Mouse (Mus musculus) neural tube, embryonic 14.5 days (tissue): ENCODE results near the gene Ric8a. TPM values are rescaled to one million over a fixed set of nuclear protein-coding genes. Genes with fewer than 3 reads are reported as not detected.

Experiments used
- ATAC-seq: fragments of 200-750 bp; cut with Nextera tagmentation; 2 replicates; pipeline ENCODE4 v1.8.0; 2017; ENCODE audit warnings: low read depth, mild to moderate bottlenecking, moderate TSS enrichment, moderate library complexity
- H3K27ac ChIP-seq: fragments of 300-500 bp; sonication (generic); 2 replicates; pipeline ENCODE4 v1.5.1; 2014; ENCODE audit warnings: low read depth, mild to moderate bottlenecking, control low read depth, low read length, moderate library complexity, mixed read lengths
- H3K27me3 ChIP-seq: fragments of 300-500 bp; sonication (generic); 2 replicates; pipeline ENCODE4 v1.6.1; 2014; ENCODE audit warnings: low read length; ENCODE audit not compliant: control insufficient read depth, insufficient read depth
- H3K36me3 ChIP-seq: fragments of 300-500 bp; sonication (generic); 2 replicates; pipeline ENCODE4 v1.6.1; 2014; ENCODE audit warnings: low read length, mixed read lengths; ENCODE audit not compliant: control insufficient read depth, insufficient read depth
- H3K4me1 ChIP-seq: fragments of 300-500 bp; sonication (generic); 2 replicates; pipeline ENCODE4 v1.6.1; 2014; ENCODE audit warnings: low read length; ENCODE audit not compliant: control insufficient read depth, insufficient read depth
- H3K4me2 ChIP-seq: fragments of 300-500 bp; sonication (generic); 2 replicates; pipeline ENCODE4 v1.6.1; 2014; ENCODE audit warnings: mild to moderate bottlenecking, low read depth, low read length, control low read depth
- H3K4me3 ChIP-seq: fragments of 300-500 bp; sonication (generic); 2 replicates; pipeline ENCODE4 v1.5.1; 2014; ENCODE audit warnings: low read depth, low read length, control low read depth, mixed read lengths
- H3K9ac ChIP-seq: fragments of 300-500 bp; sonication (generic); replicated peaks from 2 replicates; pipeline ENCODE4 v1.6.1; 2014; ENCODE audit warnings: low read depth, mild to moderate bottlenecking, control low read depth, low read length, mixed read lengths
- H3K9me3 ChIP-seq: fragments of 300-500 bp; sonication (generic); 2 replicates; pipeline ENCODE4 v1.6.1; 2016; ENCODE audit warnings: low read length; ENCODE audit not compliant: control insufficient read depth
- WGBS: fragments of 180-500 bp; shearing (Covaris S2); extraction: QIAGEN DNeasy Blood & Tissue Kit; methylation state at CpG from one replicate; pipeline ENCODE4 v1.1.7; 2014; 5-methylcytosine and 5-hydroxymethylcytosine counted together
- polyA plus RNA-seq: library from polyadenylated mRNA; unstranded; fragments of >200 nt; fragmentation: Nextera tagmentation; extraction: Ambion mirVana; gene quantifications from 2 replicates; pipeline ENCODE4 v1.2.1, GENCODE M21; 2014

Ric8a gene
- polyA plus RNA-seq, 1 experiment from 2014 or later, result 89.4 TPM

GRCm38 (mm10) chr7:140843806-140844205, 13.0 kb upstream of the Ric8a start:
- no peaks in the 10 kb centered on the region for H3K4me1 ChIP-seq
- H3K9ac ChIP-seq, result no peak overlapping the region
- 84% methylated on average over 7 of the region's 7 CpGs for WGBS
- no peak overlapping the region for H3K4me3 ChIP-seq
- no peak overlapping the region for H3K4me2 ChIP-seq
- no peaks in the 10 kb centered on the region for H3K9me3 ChIP-seq
- H3K36me3 ChIP-seq, result no peaks in the 10 kb centered on the region
- no peak for ATAC-seq
- H3K27me3 ChIP-seq, result no peaks in the 10 kb centered on the region
- no peak overlapping the region for H3K27ac ChIP-seq

GRCm38 (mm10) chr7:140844905-140845665, 11.7 kb upstream of the Ric8a start, which contains the start of gene Scgb1c1:
Scgb1c1 (plus strand) TSS chr7:140845547.
- Histone ChIP-seq H3K4me1 (no peaks in the 10 kb centered on the region), H3K27ac (no peak within 1 kb of the TSS), H3K9me3 (no peaks in the 10 kb centered on the region), H3K9ac (no peak within 1 kb of the TSS), H3K4me2 (no peak within 1 kb of the TSS), H3K27me3 (no peaks in the 10 kb centered on the region), H3K4me3 (no peak within 1 kb of the TSS), H3K36me3 (no peaks in the 10 kb centered on the region)
- WGBS, result 36% methylated on average over 14 of the region's 14 CpGs
- peak; percentile 85 for ATAC-seq

GRCm38 (mm10) chr7:140845683-140846082, 11.1 kb upstream of the Ric8a start:
- Histone ChIP-seq H3K4me2 (no peak overlapping the region), H3K4me1 (no peaks in the 10 kb centered on the region), H3K27ac (no peak overlapping the region), H3K9me3 (no peaks in the 10 kb centered on the region), H3K4me3 (no peak overlapping the region), H3K9ac (no peak overlapping the region), H3K27me3 (no peaks in the 10 kb centered on the region), H3K36me3 (no peaks in the 10 kb centered on the region; the same call in 1 of the 2 replicates)
- WGBS, result 75% methylated on average over 4 of the region's 4 CpGs
- no peak for ATAC-seq

GRCm38 (mm10) chr7:140846676-140847075, 10.1 kb upstream of the Ric8a start:
- H3K27ac ChIP-seq, result no peak overlapping the region
- no peaks in the 10 kb centered on the region for H3K4me1 ChIP-seq
- H3K36me3 ChIP-seq, result no peaks in the 10 kb centered on the region; the same call in 1 of the 2 replicates
- H3K4me3 ChIP-seq, result no peak overlapping the region
- H3K9ac ChIP-seq, result no peak overlapping the region
- H3K27me3 ChIP-seq, result no peaks in the 10 kb centered on the region
- 85% methylated on average over 10 of the region's 10 CpGs for WGBS
- H3K4me2 ChIP-seq, result no peak overlapping the region
- ATAC-seq, result no peak
- no peaks in the 10 kb centered on the region for H3K9me3 ChIP-seq

GRCm38 (mm10) chr7:140847755-140848580, 8.8 kb upstream of the Ric8a start, which contains the start of gene Odf3:
Odf3 (plus strand) TSS chr7:140847805.
- Histone ChIP-seq H3K4me3 (no peak within 1 kb of the TSS), H3K36me3 (peaks cover 10% of the 10 kb centered on the region; the same call in 1 of the 2 replicates), H3K27me3 (no peaks in the 10 kb centered on the region), H3K9ac (no peak within 1 kb of the TSS), H3K4me2 (no peak within 1 kb of the TSS), H3K27ac (no peak within 1 kb of the TSS), H3K4me1 (no peaks in the 10 kb centered on the region), H3K9me3 (no peaks in the 10 kb centered on the region)
- no peak for ATAC-seq
- WGBS, result 68% methylated on average over 11 of the region's 11 CpGs

GRCm38 (mm10) chr7:140848591-140848990, 8.2 kb upstream of the Ric8a start:
- H3K9ac ChIP-seq, result no peak overlapping the region
- ATAC-seq, result no peak
- 89% methylated on average over 10 of the region's 10 CpGs for WGBS

GRCm38 (mm10) chr7:140851916-140852315, 4.8 kb upstream of the Ric8a start:
- H3K27me3 ChIP-seq, result no peaks in the 10 kb centered on the region
- 96% methylated on average over 4 of the region's 4 CpGs for WGBS
- no peak overlapping the region for H3K4me3 ChIP-seq
- no peak for ATAC-seq
- H3K27ac ChIP-seq, result no peak overlapping the region
- H3K4me2 ChIP-seq, result no peak overlapping the region
- H3K36me3 ChIP-seq, result peaks cover 26% of the 10 kb centered on the region
- peaks cover 9% of the 10 kb centered on the region for H3K4me1 ChIP-seq
- H3K9ac ChIP-seq, result no peak overlapping the region
- no peaks in the 10 kb centered on the region for H3K9me3 ChIP-seq

More at GRCm38 (mm10) chr7:140848591-140848990, 8.2 kb upstream of the Ric8a start:
- no peaks in the 10 kb centered on the region for H3K9me3 ChIP-seq
- H3K27ac ChIP-seq, result no peak overlapping the region
- H3K4me3 ChIP-seq, result no peak overlapping the region
- H3K4me2 ChIP-seq, result no peak overlapping the region
- H3K4me1 ChIP-seq, result no peaks in the 10 kb centered on the region
- H3K27me3 ChIP-seq, result no peaks in the 10 kb centered on the region
- H3K36me3 ChIP-seq, result peaks cover 17% of the 10 kb centered on the region

GRCm38 (mm10) chr7:140853386-140853785, 3.4 kb upstream of the Ric8a start:
- peaks cover 15% of the 10 kb centered on the region for H3K4me1 ChIP-seq
- WGBS, result 83% methylated on average over 9 of the region's 9 CpGs
- no peak for ATAC-seq
- H3K9ac ChIP-seq, result no peak overlapping the region
- H3K4me3 ChIP-seq, result no peak overlapping the region
- H3K4me2 ChIP-seq, result no peak overlapping the region
- H3K36me3 ChIP-seq, result peaks cover 26% of the 10 kb centered on the region
- H3K27ac ChIP-seq, result no peak overlapping the region
- no peaks in the 10 kb centered on the region for H3K9me3 ChIP-seq
- H3K27me3 ChIP-seq, result no peaks in the 10 kb centered on the region

- peaks cover 21% of the 10 kb centered on the region for H3K4me1 ChIP-seq
- H3K4me2 ChIP-seq, result no peak overlapping the region
- H3K27me3 ChIP-seq, result no peaks in the 10 kb centered on the region
- H3K36me3 ChIP-seq, result peaks cover 26% of the 10 kb centered on the region
- no peak overlapping the region for H3K4me3 ChIP-seq
- H3K27ac ChIP-seq, result no peak overlapping the region
- WGBS, result 93% methylated on average over 18 of the region's 18 CpGs
- ATAC-seq, result no peak
- no peak overlapping the region for H3K9ac ChIP-seq
- H3K9me3 ChIP-seq, result no peaks in the 10 kb centered on the region
Measured at GRCm38 (mm10) chr7:140854483-140854882, 2.3 kb upstream of the Ric8a start.
